Mouse (Mus musculus) spleen, postnatal 0 days (tissue): ENCODE measurements around the gene Sap30bp. TPM values are rescaled to one million over a fixed set of nuclear protein-coding genes. Genes with fewer than 3 reads are reported as not detected.

ENCODE experiments used
- polyA plus RNA-seq: library from polyadenylated mRNA; unstranded; fragments of >200 nt; fragmentation: Nextera tagmentation; extraction: Ambion mirVana; gene quantifications from 2 replicates; pipeline ENCODE4 v1.2.1, GENCODE M21; 2015

The Sap30bp gene
- 26.1 and 26.4 TPM in 2 replicates for polyA plus RNA-seq

DNA sequence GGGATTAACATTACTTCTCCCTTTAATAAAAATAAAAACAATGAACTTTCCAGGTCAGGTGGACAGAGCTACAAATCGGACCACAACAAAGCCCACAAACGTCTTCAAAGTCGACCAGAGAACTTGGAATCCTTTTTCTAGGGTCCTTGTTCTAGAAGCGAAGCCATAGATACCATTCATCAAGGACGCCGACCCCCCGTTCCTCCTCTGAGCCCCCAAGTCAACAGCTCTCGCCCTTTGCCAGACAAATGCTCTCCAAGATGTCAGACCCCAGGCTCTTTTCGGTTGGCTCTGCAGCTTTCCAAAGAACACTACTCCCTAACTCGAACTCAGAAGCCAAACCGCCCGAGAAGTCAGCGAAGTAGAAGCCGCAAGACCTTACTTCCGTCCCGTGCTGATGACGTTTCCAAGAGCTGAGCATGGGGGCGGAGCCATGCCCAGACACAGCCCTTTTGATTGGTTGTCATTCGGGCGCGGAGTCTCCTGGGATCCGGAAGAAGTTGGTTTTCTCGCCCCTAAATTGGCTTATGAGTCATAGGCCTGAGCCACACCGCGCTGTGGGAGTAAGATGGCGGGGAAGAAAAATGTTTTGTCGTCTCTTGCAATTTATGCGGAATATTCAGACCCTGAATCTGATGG lies at the start of gene Sap30bp, which contains the start of gene Recql5:
Gene Sap30bp (plus strand): TSS at position 175 of the 639 bp plus-strand sequence.
Gene Recql5 (minus strand): TSS at position 370 of the 639 bp plus-strand sequence.

GRCm38 (mm10) chr11:115899486-115900266 lies 33.4 kb upstream of the Sap30bp start, which contains the start of gene Smim5:
Gene Smim5, plus strand, starts transcription at chr11:115899966.

DNA sequence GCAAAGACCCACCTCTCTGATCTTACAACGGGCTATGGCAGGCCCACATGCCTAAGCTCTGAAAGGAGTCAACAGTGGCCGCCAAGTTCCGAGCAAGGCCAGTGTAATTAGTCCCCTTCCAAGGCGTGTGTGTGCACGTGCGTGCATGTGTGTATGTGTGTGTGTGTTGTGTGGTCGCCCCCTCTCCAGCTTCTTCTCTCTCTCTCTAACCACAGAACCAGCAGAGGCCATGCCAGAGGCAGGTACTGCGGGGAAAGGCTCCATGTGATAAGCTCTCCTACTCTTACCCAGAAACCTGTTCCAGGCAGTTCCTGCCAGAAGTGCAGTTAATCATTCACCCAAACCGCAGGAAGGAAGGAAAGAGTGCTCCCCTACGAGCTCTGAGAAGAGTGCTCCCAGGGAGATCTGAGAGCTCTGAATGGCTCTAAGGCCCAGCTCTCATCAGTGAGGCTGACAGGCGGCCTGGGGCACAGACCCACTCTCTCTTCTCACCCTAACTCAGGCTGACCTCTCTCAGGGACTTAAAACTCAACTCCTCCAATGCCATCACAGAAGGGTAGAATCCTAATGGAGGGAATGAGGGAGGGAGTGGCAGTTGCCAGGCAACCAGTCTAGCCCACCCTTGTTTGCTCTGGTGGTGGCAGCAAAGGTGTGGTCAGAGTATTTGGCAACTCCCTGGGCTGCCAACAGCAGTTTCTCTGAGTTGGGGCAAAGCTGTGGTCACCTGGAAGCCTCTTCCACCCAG lies 21.3 kb upstream of the Sap30bp start, which contains the start of gene Smim6:
Gene Smim6 (plus strand): TSS at position 386 of the 745 bp plus-strand sequence.

DNA sequence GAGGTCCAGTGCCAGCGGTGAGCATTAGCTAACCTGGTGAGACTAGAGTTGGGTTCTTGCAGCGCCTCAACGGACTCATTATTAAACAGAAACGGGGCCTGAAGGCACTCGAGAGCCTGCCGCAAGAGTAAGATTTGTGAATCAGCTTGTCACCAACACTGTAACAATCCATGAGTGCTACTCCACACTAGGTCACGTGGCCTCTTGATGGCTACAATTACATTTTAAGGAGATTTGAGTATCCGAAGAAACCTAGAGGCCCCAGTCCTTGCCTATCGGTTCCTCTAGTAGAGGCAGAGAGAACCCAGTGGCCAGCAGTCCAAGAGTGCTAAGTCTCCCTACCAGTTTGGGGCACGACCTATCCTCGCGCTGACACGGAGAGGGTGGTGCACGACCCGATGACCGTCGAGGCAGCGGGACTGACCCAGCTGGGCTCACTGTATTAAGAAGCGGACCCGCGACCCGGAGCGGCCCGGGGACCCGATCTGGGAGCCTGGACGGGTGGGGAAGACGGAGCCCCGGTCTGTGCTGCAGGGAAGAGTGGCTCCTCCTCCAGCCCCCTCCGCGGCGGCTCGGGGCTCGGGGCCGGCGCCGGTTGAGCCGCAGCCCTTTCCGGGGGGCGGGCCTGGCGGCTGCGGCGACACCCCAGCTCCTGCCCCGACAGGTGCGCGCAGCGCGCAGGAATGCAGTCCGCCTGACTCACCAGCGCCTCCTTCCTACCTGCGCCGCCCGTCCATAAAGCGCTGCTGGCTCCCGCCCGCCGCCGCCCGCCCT lies 41.4 kb downstream of the Sap30bp start, which contains the start of gene Itgb4:
Gene Itgb4 (plus strand): TSS at position 401 of the 774 bp plus-strand sequence.

DNA sequence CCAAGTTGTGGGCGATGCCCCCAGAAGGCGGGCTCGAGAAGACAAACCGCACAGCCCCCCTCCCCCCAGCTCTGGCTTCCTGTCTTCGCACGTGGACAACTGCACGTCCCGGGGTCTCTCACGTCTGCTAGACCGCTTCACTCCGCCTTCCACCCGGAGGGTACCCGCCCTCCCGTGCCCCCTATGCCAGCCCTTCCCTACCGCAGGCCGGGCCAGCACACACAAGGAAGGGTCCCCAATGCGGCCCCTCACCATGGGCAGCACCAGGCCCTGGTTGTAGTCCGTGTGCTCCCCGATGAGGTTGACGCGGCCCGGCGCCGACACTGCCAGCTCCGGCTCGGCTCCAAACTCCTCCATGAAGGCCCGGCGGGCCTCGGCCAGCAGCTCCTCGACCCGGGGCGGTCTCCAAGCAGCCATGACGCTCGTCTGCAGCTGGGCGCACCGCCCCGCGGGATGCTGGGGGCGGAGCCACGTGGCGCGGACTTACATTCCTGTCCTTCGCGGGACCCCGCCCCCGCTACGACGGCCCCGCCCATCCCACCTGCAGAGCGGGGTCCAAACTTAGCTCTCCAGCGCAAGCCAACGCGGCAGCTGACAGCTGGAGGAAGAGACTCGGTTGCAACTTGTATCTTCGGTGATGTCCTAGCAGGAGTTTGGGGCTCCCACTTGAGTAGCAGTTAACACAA lies 79.3 kb downstream of the Sap30bp start, which contains the start of gene Galk1:
Gene Galk1 (minus strand): TSS at position 458 of the 686 bp plus-strand sequence.

Other genes starting within 250 kb of the Sap30bp start
- gene Grb2, start 224.7 kb upstream of the Sap30bp start, polyA plus RNA-seq, result 55.2 and 60.1 TPM in 2 replicates
- gene Tmem94, start 167.8 kb upstream of the Sap30bp start, polyA plus RNA-seq, result 7.7 and 9.8 TPM in 2 replicates
- gene Caskin2, start 119.6 kb upstream of the Sap30bp start, polyA plus RNA-seq, result 4.4 and 5.7 TPM in 2 replicates
- gene Tsen54, start 118.6 kb upstream of the Sap30bp start, polyA plus RNA-seq, result 16.1 and 18.3 TPM in 2 replicates
- 2.9 and 3.4 TPM in 2 replicates for gene Llgl2, start 109.2 kb upstream of the Sap30bp start, polyA plus RNA-seq
- 0.76 and 0.81 TPM in 2 replicates for gene Myo15b, start 74.9 kb upstream of the Sap30bp start, polyA plus RNA-seq
- gene Smim5, start 33.3 kb upstream of the Sap30bp start, polyA plus RNA-seq, result 47.8 and 61.8 TPM in 2 replicates
- 8.5 and 11.9 TPM in 2 replicates for gene Smim6, start 21.3 kb upstream of the Sap30bp start, polyA plus RNA-seq
- 9.9 and 10.8 TPM in 2 replicates for gene Recql5, start 195 bp downstream of the Sap30bp start, polyA plus RNA-seq
- 0.88 and 0.97 TPM in 2 replicates for gene Itgb4, start 41.4 kb downstream of the Sap30bp start, polyA plus RNA-seq
- gene Galk1, start 79.4 kb downstream of the Sap30bp start, polyA plus RNA-seq, result 46.4 and 52.6 TPM in 2 replicates
- gene H3f3b, start 94.7 kb downstream of the Sap30bp start, polyA plus RNA-seq, result 1,286 and 1,302 TPM in 2 replicates
- gene Unk, start 97.0 kb downstream of the Sap30bp start, polyA plus RNA-seq, result 11.0 and 13.6 TPM in 2 replicates
- 23.0 and 26.2 TPM in 2 replicates for gene Unc13d, start 144.7 kb downstream of the Sap30bp start, polyA plus RNA-seq
- gene Wbp2, start 153.7 kb downstream of the Sap30bp start, polyA plus RNA-seq, result 64.4 and 65.7 TPM in 2 replicates
- gene Trim47, start 193.9 kb downstream of the Sap30bp start, polyA plus RNA-seq, result 11.4 and 13.6 TPM in 2 replicates
- gene Trim65, start 197.8 kb downstream of the Sap30bp start, polyA plus RNA-seq, result 2.3 and 3.0 TPM in 2 replicates
- gene Mrpl38, start 205.6 kb downstream of the Sap30bp start, polyA plus RNA-seq, result 41.2 and 42.0 TPM in 2 replicates
- gene Fbf1, start 234.9 kb downstream of the Sap30bp start, polyA plus RNA-seq, result 6.1 and 6.6 TPM in 2 replicates